Mouse (Mus musculus) heart, adult 18-20 months (tissue): ENCODE results near the gene Tent4b. TPM values are rescaled to one million over a fixed set of nuclear protein-coding genes. Genes with fewer than 3 reads are reported as not detected.
"Not testable (repeated sequence)": the region's sequence is repeated elsewhere in the genome, so short reads cannot be mapped to it uniquely, and the experiment has no call there.

ENCODE experiments used
- DNase-seq, 2 experiments: peaks; one replicate each; pipeline ENCODE4 v3.0.0; 2021 to 2022; ENCODE audit warnings: mixed read lengths in 1 of 2
- long read RNA-seq, 2 experiments: library from polyadenylated mRNA; stranded (forward); transcript quantifications; one replicate each; pipeline ENCODE4 v2.0.0; 2021
- total RNA-seq, 2 experiments: library from RNA; stranded (reverse); gene quantifications; 2 replicates each; pipeline ENCODE4 v1.2.3; 2021

The Tent4b gene
- total RNA-seq: 10 to 100 TPM; 17.6 to 19.3 TPM
- long read RNA-seq, experiment 1, partial matches to known transcripts: 6 of 12 reads
- long read RNA-seq, experiment 1, other reads (novel, unspliced or antisense): 6 of 12 reads
- long read RNA-seq, experiment 2, partial matches to known transcripts: 0 of 3 reads
- long read RNA-seq, experiment 2, other reads (novel, unspliced or antisense): 3 of 3 reads

DNA sequence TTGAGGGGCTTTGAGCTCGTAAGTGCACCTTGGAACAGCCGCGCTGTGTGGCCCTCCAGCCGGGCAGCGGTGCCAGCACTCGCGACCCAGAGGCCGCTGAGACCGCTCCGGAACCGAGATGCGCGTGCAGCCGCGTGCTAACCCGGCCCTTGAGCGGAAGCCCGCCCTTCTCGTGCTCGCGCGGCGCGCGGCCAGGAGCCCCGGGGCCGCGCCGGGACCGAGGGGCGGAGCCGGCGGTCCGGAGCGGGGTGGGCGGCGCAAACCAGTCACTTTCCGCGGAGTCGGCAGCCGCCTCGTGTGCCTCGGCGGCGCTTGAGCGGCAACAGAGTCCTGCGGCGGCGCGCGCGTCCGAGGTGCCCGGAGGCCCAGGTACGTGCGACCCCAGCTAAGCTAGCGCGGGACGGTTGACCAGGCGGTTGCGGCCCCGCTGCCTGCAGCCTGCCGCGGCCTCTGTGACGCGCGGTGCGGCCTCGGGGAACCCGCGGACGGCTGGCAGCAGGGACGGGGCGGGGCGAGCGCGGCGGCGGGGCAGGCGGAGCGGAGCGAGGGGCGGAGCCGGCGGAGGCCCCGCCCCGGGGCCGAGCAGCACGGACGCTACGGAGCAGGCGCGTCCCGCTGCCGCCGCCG, at the start of gene Tent4b:
Tent4b (plus strand) TSS at position 269 of the 627 bp plus-strand sequence.
- DNase-seq: peak; percentile 95 to 97

DNA sequence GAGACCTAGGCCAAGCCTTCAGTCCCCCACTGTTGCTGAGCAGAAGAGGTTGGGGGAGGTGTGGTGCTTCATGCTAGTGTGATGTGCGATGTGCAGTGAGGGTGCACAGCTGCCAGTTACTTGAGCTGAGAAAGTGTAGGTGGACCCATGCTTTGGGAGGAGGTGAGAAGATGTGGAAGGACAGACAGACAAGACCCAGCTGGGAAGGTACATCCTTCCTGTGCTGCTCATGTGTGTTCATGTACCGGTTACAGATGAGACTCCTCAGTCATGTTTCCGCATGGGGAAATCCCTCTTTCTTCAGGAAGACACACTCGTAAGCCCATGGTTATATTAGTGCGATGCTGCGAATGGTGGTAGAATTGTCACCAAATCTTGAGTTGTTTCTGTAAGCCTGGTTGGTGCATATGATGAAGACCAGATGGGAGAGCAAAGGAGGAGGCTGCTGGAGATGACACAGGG, 48.1 kb upstream of the Tent4b start:
- DNase-seq: no peak

DNA sequence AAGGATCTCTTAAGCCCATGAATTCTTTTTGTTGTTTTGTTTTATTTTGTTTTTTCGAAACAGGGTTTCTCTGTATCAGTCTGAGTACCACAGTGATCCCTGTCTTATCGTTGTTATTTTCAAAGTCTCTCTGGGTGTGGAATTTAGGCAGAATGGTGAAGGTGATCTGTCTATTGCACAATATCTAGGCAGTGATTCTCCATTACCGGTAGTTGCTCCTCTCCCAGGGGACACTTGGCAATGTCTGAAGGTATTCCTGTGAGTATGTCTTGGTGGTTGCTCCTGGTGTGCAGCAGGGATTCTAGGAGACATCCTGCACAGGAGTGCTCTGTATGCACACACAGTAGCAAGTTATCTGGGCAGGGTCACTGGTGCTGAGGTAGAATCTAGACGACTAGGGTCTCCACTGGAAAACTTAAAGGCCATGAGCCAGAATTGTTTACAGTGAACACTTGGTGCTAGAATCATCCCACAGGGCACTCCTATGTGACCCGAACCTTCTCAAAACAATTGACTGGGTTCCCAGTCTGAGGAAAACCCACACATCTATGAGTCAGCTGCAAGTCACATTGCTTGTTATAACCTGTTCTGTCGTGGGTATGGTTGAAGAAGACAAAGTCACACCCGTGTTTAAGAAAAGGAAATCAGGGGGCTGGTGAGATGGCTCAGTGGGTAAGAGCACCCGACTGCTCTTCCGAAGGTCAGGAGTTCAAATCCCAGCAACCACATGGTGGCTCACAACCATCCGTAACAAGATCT, 38.6 kb upstream of the Tent4b start:
- no peak for DNase-seq

DNA sequence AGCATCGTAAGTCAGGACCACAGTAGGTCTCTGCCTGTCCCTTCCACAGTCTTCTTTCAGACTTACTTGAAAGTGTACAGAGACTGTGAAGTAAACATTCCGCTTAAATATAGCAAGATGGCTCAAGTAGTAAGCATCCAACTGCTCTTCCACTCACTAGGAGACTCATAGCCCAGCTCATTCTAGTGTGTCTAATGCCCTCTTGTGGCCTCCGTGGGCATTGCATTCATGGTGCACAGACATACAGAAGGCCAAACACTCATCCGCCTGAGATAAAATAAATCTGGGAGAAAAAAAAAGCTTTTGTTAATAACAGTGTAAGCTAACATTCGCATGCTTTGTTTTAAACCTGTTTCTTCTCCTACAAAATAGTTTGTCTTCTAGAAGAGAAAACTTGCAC, 37.6 kb upstream of the Tent4b start:
- peak; percentile 35 to 75 for DNase-seq

DNA sequence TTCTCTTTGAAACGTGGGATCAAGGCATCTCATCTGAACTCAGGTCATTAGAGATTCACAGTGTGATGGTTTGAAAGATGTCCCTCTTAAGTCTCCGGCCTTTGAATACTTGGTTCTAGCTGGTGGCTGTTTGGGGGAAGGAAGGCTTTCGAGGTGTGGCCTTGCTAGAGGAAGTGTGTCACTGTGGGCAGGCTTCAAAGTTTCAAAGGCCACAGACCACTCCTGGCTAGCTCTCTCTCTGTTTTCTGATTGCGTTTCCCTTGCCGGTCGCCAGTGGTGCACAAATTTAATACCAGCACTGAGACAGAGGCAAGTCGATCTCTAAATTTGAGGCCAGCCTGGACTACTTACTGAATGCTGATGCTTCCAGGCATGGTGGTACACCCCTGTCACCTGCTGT, 23.7 kb upstream of the Tent4b start:
- DNase-seq: no peak

DNA sequence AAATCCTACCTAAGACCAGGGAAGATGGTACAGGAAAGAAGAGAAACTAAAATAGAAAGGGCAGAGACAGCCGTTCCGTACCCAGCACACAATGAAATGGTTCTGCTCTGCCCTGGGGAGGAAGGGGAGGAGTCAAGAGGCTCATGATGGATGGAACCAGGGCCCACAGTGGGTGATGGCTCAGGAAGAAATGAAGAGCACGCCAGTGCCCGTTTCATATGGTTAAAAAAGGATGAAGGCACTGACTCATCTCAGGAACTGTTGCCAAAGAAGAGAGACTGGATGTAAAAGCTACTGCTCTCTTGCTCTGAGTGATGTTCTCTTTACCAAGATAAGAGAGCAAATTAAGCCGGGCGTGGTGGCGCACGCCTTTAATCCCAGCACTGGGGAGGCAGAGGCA, 21.7 kb upstream of the Tent4b start:
- no peak for DNase-seq

DNA sequence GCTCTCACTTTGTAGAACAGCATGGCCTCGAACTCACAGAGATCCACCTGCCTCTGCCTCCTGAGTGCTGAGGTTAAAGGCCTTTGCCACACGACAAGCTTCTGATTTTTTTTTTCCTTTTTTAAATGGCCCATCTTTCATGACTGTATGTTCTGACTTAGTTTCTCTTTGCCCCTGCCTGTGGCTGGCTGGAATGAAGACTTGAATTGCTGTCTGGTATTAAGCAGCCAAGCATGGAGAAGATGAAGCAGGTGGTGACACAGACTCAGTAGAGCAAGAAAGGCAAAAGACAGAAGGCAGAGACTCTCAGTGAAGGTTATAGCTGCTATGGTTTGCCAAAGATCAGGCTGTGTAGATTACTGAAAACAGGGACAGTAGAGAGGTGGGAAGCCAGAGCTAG, 15.9 kb upstream of the Tent4b start:
- no peak for DNase-seq

DNA sequence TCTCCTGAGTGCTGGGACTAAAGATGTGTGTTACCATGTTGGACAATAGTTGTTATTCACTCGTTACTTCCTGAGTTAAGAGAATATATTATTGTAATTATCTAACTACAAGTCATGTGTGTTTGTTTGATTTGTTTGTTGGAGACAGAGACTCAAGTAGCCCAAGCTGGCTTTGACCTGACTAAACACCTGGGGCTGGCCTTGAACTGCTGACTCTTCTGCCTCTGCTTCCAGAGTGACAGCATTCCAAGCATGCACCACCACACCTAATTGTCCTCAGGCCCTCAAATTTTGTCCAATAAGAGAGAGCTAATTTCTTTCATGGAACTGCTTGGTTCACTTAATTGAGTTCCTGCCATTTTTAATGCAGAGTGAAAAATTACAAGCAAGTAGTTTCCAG, 14.1 kb upstream of the Tent4b start:
- no peak for DNase-seq

DNA sequence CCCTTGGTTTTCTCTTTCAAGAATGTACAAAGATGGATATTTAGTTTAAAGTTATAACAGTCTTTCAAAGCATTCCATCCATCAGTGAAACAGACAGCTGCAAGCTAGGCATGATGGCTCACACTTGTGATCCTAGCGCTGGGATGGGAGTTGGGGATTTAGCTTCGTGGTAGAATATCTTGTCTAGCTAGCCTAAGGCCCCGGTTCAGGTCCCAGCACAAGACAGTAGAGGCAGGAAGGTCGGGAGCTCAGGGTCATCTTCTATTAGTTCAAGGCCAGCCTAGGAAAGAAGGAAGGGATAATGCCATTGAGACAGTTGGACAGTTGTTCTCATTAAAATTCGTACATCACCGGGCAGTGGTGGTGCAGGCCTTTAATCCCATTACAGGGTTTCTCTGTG, 13.3 kb upstream of the Tent4b start:
- DNase-seq: no peak

DNA sequence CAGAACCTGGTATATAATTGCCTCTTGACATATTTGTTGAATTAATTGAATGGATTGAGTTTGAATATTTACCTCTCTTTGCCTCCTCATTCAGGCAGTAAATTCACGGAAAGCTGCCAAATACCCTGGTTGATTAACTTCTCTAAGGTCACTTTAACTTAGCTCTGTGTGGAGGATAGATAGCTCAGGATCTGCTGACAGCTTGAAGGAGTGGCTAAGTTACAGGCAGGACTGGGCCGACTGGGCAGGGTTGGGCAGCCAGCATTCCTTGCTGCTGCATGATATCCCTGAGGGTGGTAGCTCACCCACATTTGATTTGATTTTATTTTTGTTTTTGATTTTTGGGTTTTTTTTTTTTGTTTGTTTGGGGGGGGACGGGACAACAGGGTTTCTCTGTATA, 1.7 kb upstream of the Tent4b start:
- DNase-seq: peak in 1 of 2 experiments; percentile 48

DNA sequence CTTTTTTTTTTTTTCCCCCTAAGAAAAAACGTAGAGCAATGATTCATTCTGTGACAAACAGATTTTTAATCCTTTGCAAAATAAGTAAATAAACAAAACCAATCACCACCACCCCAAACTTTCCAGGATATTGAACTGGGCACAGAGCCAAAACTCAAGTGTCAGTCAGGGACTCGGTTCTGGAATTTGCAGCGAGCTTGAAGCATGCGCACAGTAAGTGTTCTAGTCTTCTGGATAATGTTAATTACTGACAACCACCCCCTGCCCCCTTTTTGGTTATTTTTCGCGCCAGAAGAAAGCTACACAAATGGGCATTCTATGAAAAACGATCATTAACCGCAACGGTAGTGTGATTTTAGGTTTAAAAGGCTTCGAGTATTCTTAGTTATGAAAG, 465 bp upstream of the Tent4b start:
- DNase-seq: no peak

DNA sequence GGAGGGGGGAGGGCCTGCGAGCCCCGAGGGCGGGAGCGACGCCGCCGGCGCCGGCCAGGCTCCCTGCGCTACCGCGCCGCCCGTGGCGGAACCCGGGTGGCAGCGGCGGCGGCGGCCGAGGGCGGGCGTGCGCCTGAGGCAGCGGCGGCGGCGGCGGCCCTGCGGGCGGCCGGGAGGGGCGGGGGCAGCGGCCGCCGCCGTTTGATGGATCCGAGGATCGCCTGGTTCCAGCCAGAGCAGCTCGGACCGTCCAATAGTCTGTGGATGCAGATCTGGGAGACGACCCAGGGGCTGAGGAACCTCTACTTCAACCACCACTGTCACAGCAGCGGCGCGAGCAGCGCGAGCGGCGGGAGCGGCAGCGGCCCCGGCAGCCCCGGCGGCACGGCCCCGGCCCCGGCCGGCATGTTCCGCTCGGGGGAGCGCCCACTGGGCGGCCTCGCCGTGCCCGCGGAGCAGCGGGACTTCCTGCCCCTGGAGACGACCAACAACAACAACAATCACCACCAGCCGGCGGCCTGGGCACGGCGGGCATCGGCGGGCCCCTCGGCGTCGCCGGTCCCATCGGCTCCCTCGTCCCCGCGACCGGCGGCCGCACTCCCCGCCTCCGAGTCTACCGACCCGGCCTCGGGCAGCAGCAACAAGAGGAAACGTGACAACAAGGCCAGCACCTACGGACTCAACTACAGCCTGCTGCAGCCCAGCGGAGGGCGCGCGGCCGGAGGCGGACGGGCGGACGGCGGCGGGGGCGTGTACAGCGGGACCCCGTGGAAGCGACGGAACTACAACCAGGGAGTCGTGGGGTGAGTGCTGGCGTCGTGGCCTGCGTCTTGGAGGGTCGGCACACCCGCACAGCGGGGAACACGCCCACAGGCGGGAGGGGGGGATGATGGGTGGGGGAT, 938 bp downstream of the Tent4b start:
- DNase-seq: peak; percentile 36 to 56

DNA sequence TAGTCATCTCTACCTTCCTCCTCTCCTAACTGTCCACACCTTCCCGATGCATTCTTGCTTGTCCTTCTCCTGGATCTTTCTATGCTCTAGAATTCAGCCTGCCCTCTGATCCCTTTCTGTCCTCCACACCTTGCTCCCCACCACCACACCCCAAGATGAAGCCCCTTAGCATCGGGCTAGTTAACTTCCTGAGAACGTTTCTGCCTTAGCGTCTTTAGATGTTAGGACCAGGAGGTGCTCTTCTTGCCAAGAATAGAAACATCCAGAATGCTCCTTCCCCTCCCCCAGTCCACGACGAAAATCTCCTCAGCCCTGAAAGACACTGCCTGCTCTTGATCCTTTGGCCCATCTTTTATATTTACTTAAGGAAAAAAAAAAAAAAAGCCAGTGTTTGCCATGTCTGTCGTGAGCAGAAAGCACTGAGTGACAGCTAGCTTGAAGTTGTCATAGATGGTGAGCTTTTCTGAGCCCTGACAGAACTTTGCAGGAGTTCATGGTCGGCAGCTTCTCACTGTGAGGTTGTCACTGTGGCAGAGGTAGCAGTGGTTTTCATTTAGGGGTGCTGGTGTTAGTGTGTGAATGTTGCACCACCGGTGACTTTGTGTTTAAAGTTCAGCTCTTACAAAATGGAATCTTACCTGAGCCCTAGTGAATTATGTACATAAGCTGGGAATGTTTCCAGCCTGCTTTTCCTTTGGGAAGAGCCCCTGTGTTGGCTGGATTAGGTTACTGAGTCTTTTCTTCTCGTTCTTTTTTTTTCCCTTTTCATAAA, 1.9 kb downstream of the Tent4b start:
- DNase-seq: peak in 1 of 2 experiments; percentile 34

DNA sequence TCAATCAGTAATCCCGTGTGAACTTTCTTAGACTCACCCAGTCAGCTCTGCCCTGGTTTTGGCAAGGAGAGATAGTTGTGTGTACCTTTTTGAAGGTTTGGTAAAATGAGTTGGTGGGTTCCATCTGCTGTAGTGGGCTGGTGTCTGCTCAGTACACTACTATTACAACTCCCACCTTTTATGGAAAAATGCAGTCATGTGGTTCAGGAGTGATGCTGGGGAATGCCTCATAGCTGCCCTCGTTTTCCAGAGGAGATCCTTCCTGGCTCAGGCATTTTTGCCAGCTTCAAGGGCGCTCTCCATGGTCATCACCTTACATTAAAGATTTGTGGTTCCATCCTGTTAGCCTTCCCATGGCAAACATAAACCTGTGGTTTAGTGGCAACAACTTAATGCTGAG, 2.6 kb downstream of the Tent4b start:
- no peak for DNase-seq

DNA sequence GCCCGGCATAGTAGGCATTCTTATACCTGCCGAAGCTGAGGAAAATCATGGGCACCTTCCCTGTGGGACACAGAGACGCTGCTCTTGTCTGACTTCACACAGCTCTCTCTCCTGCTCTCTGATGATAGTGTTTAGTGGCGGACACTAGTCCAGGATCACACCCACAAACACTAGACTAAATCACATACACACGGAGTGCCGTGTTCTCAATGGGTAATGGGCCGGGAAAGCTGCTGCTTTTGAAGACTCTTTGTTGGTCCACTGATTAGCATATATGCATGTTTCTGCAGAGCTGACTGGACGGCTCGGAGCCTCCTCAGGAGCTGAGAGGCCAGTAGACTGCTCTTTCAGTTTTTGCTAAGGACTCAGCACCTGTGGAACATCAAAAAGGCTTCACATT, 7.0 kb downstream of the Tent4b start:
- no peak for DNase-seq

DNA sequence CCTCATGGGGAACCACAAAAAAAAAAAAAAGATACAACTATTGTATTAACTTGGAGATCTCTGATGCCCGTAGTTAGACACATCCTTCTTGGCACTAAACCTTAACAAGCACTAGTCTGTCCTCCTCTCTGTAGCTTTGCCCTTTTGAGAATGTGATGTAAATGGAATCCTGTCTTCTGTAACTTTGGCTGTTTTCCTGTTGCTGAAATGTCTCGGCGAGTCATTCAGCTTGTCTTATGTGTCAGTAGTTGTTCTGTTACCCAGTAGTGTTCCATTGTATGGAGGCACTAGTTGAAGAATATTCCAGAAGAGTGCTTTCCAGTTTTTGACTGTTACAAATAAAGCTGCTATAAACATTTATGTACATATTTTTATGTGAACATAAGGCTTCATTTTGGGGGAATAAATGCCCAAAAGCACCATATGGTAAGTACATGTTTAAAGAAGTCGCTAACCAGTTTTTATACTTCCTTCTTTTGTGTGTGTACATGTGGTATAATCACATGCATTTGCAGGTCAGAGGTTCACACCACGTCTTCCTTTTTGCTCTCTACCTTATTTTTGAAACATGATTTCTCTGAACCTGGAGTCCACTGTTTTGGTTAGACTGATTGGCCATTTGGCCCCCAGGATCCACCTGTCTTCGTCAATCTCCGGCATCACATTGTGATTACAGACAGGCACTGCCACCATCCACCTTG, 8.3 kb downstream of the Tent4b start:
- no peak for DNase-seq

DNA sequence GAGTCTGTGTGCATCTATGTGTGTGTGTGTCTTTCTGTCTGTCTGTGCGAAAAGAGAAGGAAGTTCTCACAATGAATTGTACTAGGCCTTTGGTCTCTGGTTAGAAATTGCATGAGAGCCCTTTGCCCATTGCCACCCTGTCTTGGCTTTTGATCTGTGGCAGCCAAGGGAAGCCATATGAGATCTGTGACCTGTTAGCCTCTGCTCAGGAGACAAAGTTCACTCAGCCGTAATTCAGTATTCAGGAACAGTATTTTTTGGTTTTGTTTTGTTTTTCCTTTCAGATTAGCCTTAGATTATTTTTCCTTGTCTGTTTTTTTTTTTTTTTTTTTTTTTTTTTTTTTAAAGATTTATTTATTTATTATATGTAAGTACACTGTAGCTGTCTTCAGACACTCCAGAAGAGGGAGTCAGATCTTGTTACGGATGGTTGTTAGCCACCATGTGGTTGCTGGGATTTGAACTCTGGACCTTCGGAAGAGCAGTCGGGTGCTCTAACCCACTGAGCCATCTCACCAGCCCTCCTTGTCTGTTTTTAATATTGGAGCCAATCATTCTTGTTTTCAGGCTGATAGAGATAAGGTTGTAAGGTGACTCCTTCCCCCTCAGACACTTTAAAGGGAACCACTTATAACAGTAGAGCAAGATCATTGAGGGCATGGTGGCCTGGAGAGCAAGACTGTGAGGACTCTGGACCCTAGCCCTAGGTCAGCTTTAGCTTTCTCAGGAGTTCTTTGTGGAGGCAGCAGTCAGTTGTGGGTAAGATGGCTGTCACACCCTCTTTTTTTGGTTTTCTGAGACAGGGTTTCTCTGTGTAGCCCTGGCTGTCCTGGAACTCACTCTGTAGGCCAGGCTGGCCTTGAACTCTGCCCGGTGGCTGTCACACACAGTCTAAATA, 11.2 kb downstream of the Tent4b start:
- DNase-seq: not testable (repeated sequence)

DNA sequence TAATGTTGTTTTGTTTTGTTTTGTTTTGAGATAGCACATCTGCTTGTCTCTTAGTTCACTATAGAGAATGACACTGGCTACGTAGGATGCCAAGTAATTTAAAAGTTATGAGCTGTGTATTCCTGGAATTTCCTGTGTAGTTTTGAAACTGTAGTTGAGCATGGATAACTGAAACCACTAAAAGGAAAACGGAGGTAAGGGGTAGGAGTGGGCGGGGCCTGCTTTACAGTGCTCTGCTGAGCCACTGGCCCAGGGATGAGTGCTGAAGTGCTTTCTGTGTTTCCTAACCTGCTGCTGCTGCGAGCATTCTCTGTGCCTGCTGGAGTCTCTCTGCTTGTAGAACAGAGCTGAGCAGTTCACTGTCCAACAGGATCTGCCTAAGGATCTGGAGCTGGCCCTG, 22.3 kb downstream of the Tent4b start:
- no peak for DNase-seq

DNA sequence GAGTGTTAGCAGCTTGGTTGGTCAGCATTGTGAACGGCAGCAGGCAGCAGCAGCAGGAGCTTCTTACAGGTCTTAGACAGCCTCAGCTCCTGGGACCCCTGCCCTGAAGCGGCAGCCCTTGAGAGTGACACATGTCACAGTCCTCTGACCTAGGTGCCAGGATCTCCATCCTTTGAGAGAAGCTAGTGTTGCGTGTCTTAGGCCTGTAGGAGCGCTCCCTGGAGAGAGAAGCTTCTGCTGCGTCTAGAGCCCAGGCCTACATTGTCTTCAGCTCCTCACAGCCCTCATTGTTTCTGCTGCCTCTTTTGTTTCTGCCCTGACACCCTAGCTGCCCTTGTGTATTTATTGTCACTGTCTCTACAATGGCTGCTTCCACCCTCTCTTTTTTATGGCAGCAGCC, 26.3 kb downstream of the Tent4b start:
- no peak for DNase-seq

DNA sequence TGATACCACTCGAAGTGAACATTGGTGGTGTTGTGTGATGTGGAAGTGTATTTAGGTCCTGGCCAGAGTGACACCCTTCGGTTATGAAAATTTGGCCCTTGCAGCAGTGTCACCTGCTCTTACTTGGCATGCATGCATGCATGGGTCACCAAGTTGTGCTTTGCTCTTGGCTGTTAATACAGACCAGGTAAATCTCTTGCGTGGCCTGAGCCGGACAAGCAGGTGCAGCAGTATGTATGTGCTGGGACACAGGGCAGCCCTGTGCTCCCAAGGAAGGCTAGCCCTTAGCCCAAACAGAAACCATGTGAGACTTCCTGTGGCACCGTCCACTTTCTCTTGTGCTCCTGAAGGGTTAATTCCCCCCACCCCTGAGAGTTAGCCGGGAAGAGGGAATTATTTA, 28.8 kb downstream of the Tent4b start:
- peak in 1 of 2 experiments; percentile 24 for DNase-seq
